Mouse (Mus musculus) limb, embryonic 11.5 days (tissue): ENCODE data around the gene Vmn2r-ps159. TPM values are rescaled to one million over a fixed set of nuclear protein-coding genes. Genes with fewer than 3 reads are reported as not detected.
A peak's percentile ranks its signal among the peaks of the same experiment; 100 is the strongest.
"Not testable (repeated sequence)": the region's sequence is repeated elsewhere in the genome, so short reads cannot be mapped to it uniquely, and the experiment has no call there.

Experiments used
- ATAC-seq: fragments of 200-750 bp; cut with Nextera tagmentation; 2 replicates; pipeline ENCODE4 v1.8.0; 2017; ENCODE audit warnings: low read depth; ENCODE audit not compliant: insufficient number of reproducible peaks, low FRiP score, low TSS enrichment
- DNase-seq: peaks from one replicate; pipeline ENCODE4 v3.0.0-alpha.2; 2015; ENCODE audit warnings: low spot score
- H3K27ac ChIP-seq: fragments of 300-500 bp; sonication (generic); replicated peaks from 2 replicates; pipeline ENCODE4 v1.5.1; 2014; ENCODE audit warnings: low read depth, mild to moderate bottlenecking, low read length
- H3K27me3 ChIP-seq: fragments of 300-500 bp; sonication (generic); 2 replicates; pipeline ENCODE4 v1.6.1; 2014; ENCODE audit warnings: mild to moderate bottlenecking, low read length, mixed read lengths; ENCODE audit not compliant: control insufficient read depth, insufficient read depth
- H3K36me3 ChIP-seq: fragments of 300-500 bp; sonication (generic); 2 replicates; pipeline ENCODE4 v1.6.1; 2014; ENCODE audit warnings: mild to moderate bottlenecking, low read length, moderate library complexity, mixed read lengths; ENCODE audit not compliant: control insufficient read depth, insufficient read depth
- H3K4me1 ChIP-seq: fragments of 300-500 bp; sonication (generic); 2 replicates; pipeline ENCODE4 v1.6.1; 2014; ENCODE audit warnings: low read length, mixed read lengths; ENCODE audit not compliant: control insufficient read depth, insufficient read depth
- H3K4me2 ChIP-seq: fragments of 300-500 bp; sonication (generic); 2 replicates; pipeline ENCODE4 v1.6.1; 2014; ENCODE audit warnings: low read depth, mild to moderate bottlenecking, moderate library complexity; ENCODE audit not compliant: severe bottlenecking
- H3K4me3 ChIP-seq: fragments of 300-500 bp; sonication (generic); 2 replicates; pipeline ENCODE4 v1.5.1; 2014; ENCODE audit warnings: low read depth, low read length
- H3K9ac ChIP-seq: fragments of 300-500 bp; sonication (generic); 2 replicates; pipeline ENCODE4 v1.6.1; 2014; ENCODE audit warnings: mild to moderate bottlenecking, low read length
- H3K9me3 ChIP-seq: fragments of 300-500 bp; sonication (generic); 2 replicates; pipeline ENCODE4 v1.6.1; 2016; ENCODE audit warnings: low read length; ENCODE audit not compliant: control insufficient read depth
- WGBS: fragments of 180-500 bp; shearing (Covaris S2); extraction: QIAGEN DNeasy Blood & Tissue Kit; methylation state at CpG from one replicate; pipeline ENCODE4 v1.1.7; 2014; 5-methylcytosine and 5-hydroxymethylcytosine counted together
- polyA plus RNA-seq: library from polyadenylated mRNA; unstranded; fragments of >200 nt; fragmentation: Nextera tagmentation; extraction: Ambion mirVana; gene quantifications from 2 replicates; pipeline ENCODE4 v1.2.1, GENCODE M21; 2014

The Vmn2r-ps159 gene
- not detected in 2 replicates for polyA plus RNA-seq

GRCm38 (mm10) chr4:156330803-156331202 is at the start of gene Vmn2r-ps159:
Gene Vmn2r-ps159 (plus strand): TSS chr4:156331103.
- not testable (repeated sequence) for H3K36me3 ChIP-seq, ATAC-seq, H3K27me3 ChIP-seq, H3K4me2 ChIP-seq, H3K4me3 ChIP-seq, DNase-seq, H3K4me1 ChIP-seq, H3K9me3 ChIP-seq, H3K27ac ChIP-seq, H3K9ac ChIP-seq
- WGBS: 82% methylated on average over 3 of the region's 3 CpGs

- not testable (repeated sequence) for H3K4me1 ChIP-seq, H3K9me3 ChIP-seq, H3K27me3 ChIP-seq, H3K4me3 ChIP-seq, DNase-seq, H3K4me2 ChIP-seq, H3K27ac ChIP-seq, H3K9ac ChIP-seq, H3K36me3 ChIP-seq
- WGBS: 79% methylated on average over 4 of the region's 4 CpGs
- ATAC-seq: peak; percentile 52; the same call in 1 of the 2 replicates
Measured at GRCm38 (mm10) chr4:156341601-156342504, 10.9 kb downstream of the Vmn2r-ps159 start.

DNA sequence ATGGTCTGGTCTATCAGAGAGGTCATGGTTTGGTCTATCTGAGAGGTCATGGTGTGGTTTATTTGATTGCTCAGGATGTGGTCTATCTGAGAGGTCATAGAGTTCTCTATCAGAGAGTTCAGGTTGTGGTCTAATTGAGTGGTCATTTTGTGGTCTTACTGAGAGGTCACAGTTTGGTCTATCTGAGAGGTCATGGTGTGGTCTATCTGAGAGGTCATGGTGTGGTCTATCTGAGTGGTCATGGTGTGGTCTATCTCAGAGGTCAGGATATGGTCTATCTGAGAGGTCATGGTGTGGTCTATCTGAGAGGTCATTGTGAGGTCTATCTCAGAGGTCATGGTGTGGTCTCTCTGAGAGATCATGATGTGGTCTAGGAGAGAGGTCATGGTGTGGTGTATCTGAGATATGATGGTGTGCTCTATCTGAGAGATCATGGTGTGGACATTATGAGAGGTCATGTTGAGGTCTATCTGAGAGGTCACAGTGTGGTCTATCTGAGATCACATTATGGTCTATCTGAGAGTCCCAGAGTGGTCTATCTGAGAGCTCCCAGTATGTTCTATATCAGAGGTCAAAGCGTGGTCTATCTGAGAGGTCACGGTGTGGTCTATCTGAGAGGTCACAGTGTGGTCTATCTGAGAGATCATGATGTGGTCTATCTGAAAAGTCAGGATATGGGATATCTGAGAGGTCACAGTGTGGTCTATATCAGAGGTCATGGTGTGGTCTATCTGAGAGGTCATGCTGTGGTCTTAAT is 11.8 kb downstream of the Vmn2r-ps159 start:
- ATAC-seq: peak; percentile 79

GRCm38 (mm10) chr4:156343332-156343731 is 12.4 kb downstream of the Vmn2r-ps159 start:
- Histone ChIP-seq H3K36me3 (no peaks in the 10 kb centered on the region), H3K4me2 (no peak overlapping the region), H3K4me1 (no peaks in the 10 kb centered on the region), H3K27me3 (no peaks in the 10 kb centered on the region), H3K27ac (no peak overlapping the region), H3K9me3 (peaks cover 7% of the 10 kb centered on the region; the same call in 1 of the 2 replicates), H3K9ac (no peak overlapping the region), H3K4me3 (no peak overlapping the region)
- DNase-seq: no peak
- WGBS: 92% methylated on average over 1 of the region's 1 CpGs
- peak; percentile 66; the same call in 1 of the 2 replicates for ATAC-seq

More for the DNA sequence above, 11.8 kb downstream of the Vmn2r-ps159 start:
- 88% methylated on average over 2 of the region's 2 CpGs for WGBS
- DNase-seq: peak; percentile 60
- Histone ChIP-seq H3K4me2 (no peak overlapping the region), H3K4me3 (no peak overlapping the region), H3K9ac (no peak overlapping the region), H3K27ac (no peak overlapping the region), H3K36me3 (no peaks in the 10 kb centered on the region), H3K9me3 (peaks cover 7% of the 10 kb centered on the region; the same call in 1 of the 2 replicates), H3K27me3 (no peaks in the 10 kb centered on the region), H3K4me1 (no peaks in the 10 kb centered on the region)

DNA sequence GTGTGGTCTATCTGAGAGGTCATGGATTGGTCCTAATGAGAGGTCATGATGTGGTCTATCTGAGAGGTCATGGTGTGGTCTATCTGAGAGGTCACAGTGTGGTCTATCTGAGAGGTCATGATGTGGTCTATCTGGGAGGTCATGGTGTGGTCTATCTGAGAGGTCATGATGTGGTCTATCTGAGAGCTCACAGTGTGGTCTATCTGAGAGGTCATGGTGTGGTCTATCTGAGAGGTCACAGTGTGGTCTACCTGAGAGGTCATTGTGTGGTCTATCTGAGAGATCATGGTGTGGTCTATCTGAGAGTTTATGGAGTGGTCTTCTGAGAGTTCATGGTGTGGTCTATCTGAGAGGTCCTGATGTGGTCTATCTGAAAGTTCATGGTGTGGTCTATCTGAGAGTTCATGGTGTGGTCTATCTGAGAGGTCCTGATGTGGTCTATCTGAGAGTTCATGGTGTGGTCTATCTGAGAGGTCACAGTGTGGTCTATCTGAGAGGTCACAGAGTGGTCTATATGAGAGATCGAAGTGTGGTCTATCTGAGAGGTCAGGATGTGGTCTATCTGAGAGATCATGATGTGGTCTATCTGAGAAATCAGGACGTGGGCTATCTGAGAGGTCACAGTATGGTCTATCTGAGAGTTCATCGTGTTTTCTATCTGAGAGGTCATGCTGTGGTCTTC is 26.0 kb downstream of the Vmn2r-ps159 start:
- H3K4me2 ChIP-seq, H3K36me3 ChIP-seq, H3K4me3 ChIP-seq, H3K9me3 ChIP-seq, H3K27ac ChIP-seq, H3K9ac ChIP-seq, H3K27me3 ChIP-seq, H3K4me1 ChIP-seq, DNase-seq: not testable (repeated sequence)
- 74% methylated on average over 3 of the region's 3 CpGs for WGBS
- peak; percentile 88 for ATAC-seq

Other genes starting within 250 kb of the Vmn2r-ps159 start
- 61.9 and 71.4 TPM in 2 replicates for gene 9430015G10Rik, start 221.1 kb upstream of the Vmn2r-ps159 start, polyA plus RNA-seq
- gene Rnf223, start 200.6 kb upstream of the Vmn2r-ps159 start, polyA plus RNA-seq: 0.81 and 1.0 TPM in 2 replicates
- gene Agrn, start 133.6 kb upstream of the Vmn2r-ps159 start, polyA plus RNA-seq: 38.6 and 41.5 TPM in 2 replicates
- gene Isg15, start 130.3 kb upstream of the Vmn2r-ps159 start, polyA plus RNA-seq: 0.20 TPM in 1 of 2 replicates, not detected in the other
- gene AW011738, start 127.8 kb upstream of the Vmn2r-ps159 start, polyA plus RNA-seq: 0.28 and 0.70 TPM in 2 replicates
- gene Perm1, start 115.2 kb upstream of the Vmn2r-ps159 start, polyA plus RNA-seq: 0.26 and 0.35 TPM in 2 replicates
- 20.1 and 20.2 TPM in 2 replicates for gene Plekhn1, start 96.2 kb upstream of the Vmn2r-ps159 start, polyA plus RNA-seq
- gene Noc2l, start 95.1 kb upstream of the Vmn2r-ps159 start, polyA plus RNA-seq: 86.4 and 92.0 TPM in 2 replicates
- 0.60 and 0.61 TPM in 2 replicates for gene Samd11, start 75.4 kb upstream of the Vmn2r-ps159 start, polyA plus RNA-seq